Mouse (Mus musculus): ENCODE measurements around the gene Zer1.

DNA sequence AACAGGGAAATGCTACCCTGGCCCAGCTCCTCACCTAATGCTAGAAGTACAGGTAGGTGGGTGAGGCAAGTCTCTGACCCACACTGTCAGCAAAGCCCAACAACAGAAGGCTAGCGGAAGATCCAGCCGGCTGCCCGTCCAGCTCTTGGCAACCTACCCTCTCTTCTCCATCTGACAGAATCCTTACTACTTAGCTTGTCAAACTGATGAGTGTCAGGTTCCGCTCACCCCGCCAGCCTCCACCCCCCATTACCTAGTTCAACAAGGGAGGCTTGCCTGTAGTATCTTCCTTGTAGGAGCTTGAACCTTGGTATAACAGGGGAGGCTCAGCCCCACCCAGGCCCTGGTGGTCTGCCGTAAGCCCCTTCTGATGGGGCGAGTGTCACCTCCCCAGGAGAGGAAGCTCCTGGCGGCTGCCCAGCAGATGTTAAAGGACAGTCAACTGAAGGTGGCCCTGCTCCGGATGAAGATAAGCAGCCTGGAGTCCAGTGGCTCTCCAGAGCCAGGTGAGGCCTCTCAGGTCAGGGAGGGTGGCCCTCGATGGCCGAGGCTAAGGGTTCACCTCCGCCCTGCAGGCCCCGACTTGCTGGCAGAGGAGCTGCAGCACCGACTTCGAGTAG, 44.1 kb downstream of the Zer1 start:
- TF ChIP-seq POLR2A (IDR thresholded peaks at IDR 0.05; ENCODE audit: borderline replicate concordance, extremely low read depth, low read depth, low read length) (no peak), CTCF (IDR thresholded peaks at IDR 0.05; ENCODE audit: insufficient read depth, low read length) (no peak)
